Mouse (Mus musculus) bone marrow, adult 2 months (tissue): Measurements from ENCODE around the gene Clk1.

Experiments used
- CTCF ChIP-seq: fragments of 200-500 bp; IDR thresholded peaks from 2 replicates; pipeline ENCODE4 v1.5.1; 2011; ENCODE audit warnings: low read length, control low read depth; ENCODE audit not compliant: control insufficient read depth, insufficient read depth
- POLR2A ChIP-seq: fragments of 200-500 bp; IDR thresholded peaks from 2 replicates; pipeline ENCODE4 v1.6.1; 2011; ENCODE audit warnings: low read depth, mild to moderate bottlenecking, control low read depth, low read length, borderline replicate concordance; ENCODE audit not compliant: control insufficient read depth

- TF ChIP-seq CTCF (no peak), POLR2A (peak; percentile 89)
These were observed 31.1 kb downstream of the Clk1 start, which contains the start of gene Bzw1 for GRCm38 (mm10) chr1:58392652-58393283.
